Mouse (Mus musculus): ENCODE data around the gene Cryge. TPM values are rescaled to one million over a fixed set of nuclear protein-coding genes. Genes with fewer than 3 reads are reported as not detected.
A peak's percentile ranks its signal among the peaks of the same experiment; 100 is the strongest.

Cryge gene
- polyA plus RNA-seq, 1 experiment = not detected

- Histone ChIP-seq H3K4me3 (ENCODE audit: low read depth, low read length) (no peak overlapping the region), H3K9ac (ENCODE audit: low read depth, poor library complexity, severe bottlenecking) (no peak overlapping the region), H3K27ac (ENCODE audit: insufficient read depth, low read length) (no peak overlapping the region), H3K27me3 (ENCODE audit: control insufficient read depth, insufficient read depth, low read length, poor library complexity, severe bottlenecking) (no peaks in the 10 kb centered on the region), H3K4me1 (ENCODE audit: control insufficient read depth, insufficient read depth, low read length) (peaks cover 2% of the 10 kb centered on the region), H3K9me3 (replicated peaks; ENCODE audit: control insufficient read depth, insufficient read depth, low read length, poor library complexity, severe bottlenecking) (no peaks in the 10 kb centered on the region; the same call in 1 of the 2 replicates), H3K36me3 (ENCODE audit: control insufficient read depth, insufficient read depth, low read length, poor library complexity, severe bottlenecking) (no peaks in the 10 kb centered on the region)
- TF ChIP-seq EP300 (IDR thresholded peaks at IDR 0.05; ENCODE audit: insufficient read depth, low read depth, low read length) (no peak), POLR2A (IDR thresholded peaks at IDR 0.05; ENCODE audit: insufficient read depth, low read length) (no peak), CTCF (IDR thresholded peaks at IDR 0.05; ENCODE audit: low read depth, low read length) (no peak)
Observed at GRCm38 (mm10) chr1:65039679-65040078, 11.3 kb downstream of the Cryge start.

GRCm38 (mm10) chr1:65037542-65037941, 13.4 kb downstream of the Cryge start:
- no peaks in the 10 kb centered on the region for H3K36me3 ChIP-seq (ENCODE audit: control insufficient read depth, insufficient read depth, low read length, poor library complexity, severe bottlenecking)
- no peaks in the 10 kb centered on the region for H3K27me3 ChIP-seq (ENCODE audit: control insufficient read depth, insufficient read depth, low read length, poor library complexity, severe bottlenecking)
- no peak overlapping the region for H3K4me3 ChIP-seq (ENCODE audit: low read depth, low read length)
- H3K9me3 ChIP-seq (replicated peaks; ENCODE audit: control insufficient read depth, insufficient read depth, low read length, poor library complexity, severe bottlenecking) = no peaks in the 10 kb centered on the region; the same call in 1 of the 2 replicates
- TF ChIP-seq CTCF (IDR thresholded peaks at IDR 0.05; ENCODE audit: low read depth, low read length) = no peak
- no peak for TF ChIP-seq EP300 (IDR thresholded peaks at IDR 0.05; ENCODE audit: insufficient read depth, low read depth, low read length)
- TF ChIP-seq POLR2A (IDR thresholded peaks at IDR 0.05; ENCODE audit: insufficient read depth, low read length) = no peak
- peaks cover 2% of the 10 kb centered on the region for H3K4me1 ChIP-seq (ENCODE audit: control insufficient read depth, insufficient read depth, low read length)
- peak overlapping the region; percentile 71; the same call in 1 of the 2 replicates for H3K27ac ChIP-seq (ENCODE audit: insufficient read depth, low read length)
- no peak overlapping the region for H3K9ac ChIP-seq (ENCODE audit: low read depth, poor library complexity, severe bottlenecking)

- no peak overlapping the region for H3K4me3 ChIP-seq (ENCODE audit: low read depth, low read length)
- H3K36me3 ChIP-seq (ENCODE audit: control insufficient read depth, insufficient read depth, low read length, poor library complexity, severe bottlenecking) = no peaks in the 10 kb centered on the region
- H3K4me1 ChIP-seq (ENCODE audit: control insufficient read depth, insufficient read depth, low read length) = no peaks in the 10 kb centered on the region
- TF ChIP-seq POLR2A (IDR thresholded peaks at IDR 0.05; ENCODE audit: insufficient read depth, low read length) (no peak), CTCF (IDR thresholded peaks at IDR 0.05; ENCODE audit: low read depth, low read length) (no peak), EP300 (IDR thresholded peaks at IDR 0.05; ENCODE audit: insufficient read depth, low read depth, low read length) (no peak)
- H3K9ac ChIP-seq (ENCODE audit: low read depth, poor library complexity, severe bottlenecking) = no peak overlapping the region
- H3K9me3 ChIP-seq (replicated peaks; ENCODE audit: control insufficient read depth, insufficient read depth, low read length, poor library complexity, severe bottlenecking) = no peaks in the 10 kb centered on the region; the same call in 1 of the 2 replicates
- no peak overlapping the region for H3K27ac ChIP-seq (ENCODE audit: insufficient read depth, low read length)
- H3K27me3 ChIP-seq (ENCODE audit: control insufficient read depth, insufficient read depth, low read length, poor library complexity, severe bottlenecking) = no peaks in the 10 kb centered on the region
Observed at GRCm38 (mm10) chr1:65035513-65035912, 15.4 kb downstream of the Cryge start.

GRCm38 (mm10) chr1:65032641-65033040, 18.3 kb downstream of the Cryge start, which contains the start of gene Akr1cl:
Akr1cl (minus strand) TSS chr1:65032759.
- no peak for TF ChIP-seq CTCF (IDR thresholded peaks at IDR 0.05; ENCODE audit: low read depth, low read length)
- TF ChIP-seq POLR2A (IDR thresholded peaks at IDR 0.05; ENCODE audit: insufficient read depth, low read length) = no peak
- TF ChIP-seq EP300 (IDR thresholded peaks at IDR 0.05; ENCODE audit: insufficient read depth, low read depth, low read length) = no peak
- H3K36me3 ChIP-seq (ENCODE audit: control insufficient read depth, insufficient read depth, low read length, poor library complexity, severe bottlenecking) = no peaks in the 10 kb centered on the region
- no peak within 1 kb of the TSS for H3K27ac ChIP-seq (ENCODE audit: insufficient read depth, low read length)
- no peaks in the 10 kb centered on the region for H3K9me3 ChIP-seq (replicated peaks; ENCODE audit: control insufficient read depth, insufficient read depth, low read length, poor library complexity, severe bottlenecking)
- no peaks in the 10 kb centered on the region for H3K27me3 ChIP-seq (ENCODE audit: control insufficient read depth, insufficient read depth, low read length, poor library complexity, severe bottlenecking)
- no peak within 1 kb of the TSS for H3K9ac ChIP-seq (ENCODE audit: low read depth, poor library complexity, severe bottlenecking)
- no peak within 1 kb of the TSS for H3K4me3 ChIP-seq (ENCODE audit: low read depth, low read length)
- no peaks in the 10 kb centered on the region for H3K4me1 ChIP-seq (ENCODE audit: control insufficient read depth, insufficient read depth, low read length)

- no peaks in the 10 kb centered on the region for H3K27me3 ChIP-seq (ENCODE audit: control insufficient read depth, insufficient read depth, low read length, poor library complexity, severe bottlenecking)
- no peaks in the 10 kb centered on the region for H3K9me3 ChIP-seq (replicated peaks; ENCODE audit: control insufficient read depth, insufficient read depth, low read length, poor library complexity, severe bottlenecking)
- no peak overlapping the region for H3K4me3 ChIP-seq (ENCODE audit: low read depth, low read length)
- TF ChIP-seq CTCF (IDR thresholded peaks at IDR 0.05; ENCODE audit: low read depth, low read length) (no peak), EP300 (IDR thresholded peaks at IDR 0.05; ENCODE audit: insufficient read depth, low read depth, low read length) (no peak), POLR2A (IDR thresholded peaks at IDR 0.05; ENCODE audit: insufficient read depth, low read length) (no peak)
- H3K36me3 ChIP-seq (ENCODE audit: control insufficient read depth, insufficient read depth, low read length, poor library complexity, severe bottlenecking) = no peaks in the 10 kb centered on the region
- no peaks in the 10 kb centered on the region for H3K4me1 ChIP-seq (ENCODE audit: control insufficient read depth, insufficient read depth, low read length)
- H3K9ac ChIP-seq (ENCODE audit: low read depth, poor library complexity, severe bottlenecking) = no peak overlapping the region
- no peak overlapping the region for H3K27ac ChIP-seq (ENCODE audit: insufficient read depth, low read length)
Observed at GRCm38 (mm10) chr1:65028206-65028605, 22.7 kb downstream of the Cryge start.

GRCm38 (mm10) chr1:65012726-65013125, 38.2 kb downstream of the Cryge start:
- TF ChIP-seq EP300 (IDR thresholded peaks at IDR 0.05; ENCODE audit: insufficient read depth, low read depth, low read length) = no peak
- no peak for TF ChIP-seq POLR2A (IDR thresholded peaks at IDR 0.05; ENCODE audit: insufficient read depth, low read length)
- no peak for TF ChIP-seq CTCF (IDR thresholded peaks at IDR 0.05; ENCODE audit: low read depth, low read length)
- no peak overlapping the region for H3K27ac ChIP-seq (ENCODE audit: insufficient read depth, low read length)
- H3K4me3 ChIP-seq (ENCODE audit: low read depth, low read length) = no peak overlapping the region
- no peak overlapping the region for H3K9ac ChIP-seq (ENCODE audit: low read depth, poor library complexity, severe bottlenecking)
- no peaks in the 10 kb centered on the region for H3K27me3 ChIP-seq (ENCODE audit: control insufficient read depth, insufficient read depth, low read length, poor library complexity, severe bottlenecking)
- no peaks in the 10 kb centered on the region for H3K4me1 ChIP-seq (ENCODE audit: control insufficient read depth, insufficient read depth, low read length)
- no peaks in the 10 kb centered on the region for H3K36me3 ChIP-seq (ENCODE audit: control insufficient read depth, insufficient read depth, low read length, poor library complexity, severe bottlenecking)
- no peaks in the 10 kb centered on the region for H3K9me3 ChIP-seq (replicated peaks; ENCODE audit: control insufficient read depth, insufficient read depth, low read length, poor library complexity, severe bottlenecking)

All from ES-Bruce4 (cell line).